Mouse (Mus musculus) liver, embryonic 15.5 days (tissue): ENCODE results near the gene 5330417C22Rik. TPM values are rescaled to one million over a fixed set of nuclear protein-coding genes. Genes with fewer than 3 reads are reported as not detected.
A peak's percentile ranks its signal among the peaks of the same experiment; 100 is the strongest.

Experiments used
- ATAC-seq: fragments of 200-750 bp; cut with Nextera tagmentation; 2 replicates; pipeline ENCODE4 v1.8.0; 2017; ENCODE audit warnings: moderate number of reproducible peaks, mild to moderate bottlenecking, moderate library complexity; ENCODE audit not compliant: insufficient read depth
- H3K27ac ChIP-seq: fragments of 300-500 bp; sonication (generic); replicated peaks from 2 replicates; pipeline ENCODE4 v1.5.1; 2015; ENCODE audit warnings: mild to moderate bottlenecking, inconsistent platforms
- H3K27me3 ChIP-seq: fragments of 300-500 bp; sonication (generic); 2 replicates; pipeline ENCODE4 v1.6.1; 2015; ENCODE audit warnings: mild to moderate bottlenecking, inconsistent platforms
- H3K36me3 ChIP-seq: fragments of 300-500 bp; sonication (generic); replicated peaks from 2 replicates; pipeline ENCODE4 v1.6.1; 2015; ENCODE audit warnings: moderate library complexity, mild to moderate bottlenecking, inconsistent platforms
- H3K4me1 ChIP-seq: fragments of 300-500 bp; sonication (generic); replicated peaks from 2 replicates; pipeline ENCODE4 v1.6.1; 2015; ENCODE audit warnings: inconsistent platforms
- H3K4me2 ChIP-seq: fragments of 300-500 bp; sonication (generic); 2 replicates; pipeline ENCODE4 v1.6.1; 2015; ENCODE audit warnings: moderate library complexity, mild to moderate bottlenecking, inconsistent platforms
- H3K4me3 ChIP-seq: fragments of 300-500 bp; sonication (generic); replicated peaks from 2 replicates; pipeline ENCODE4 v1.5.1; 2015; ENCODE audit warnings: mild to moderate bottlenecking, inconsistent platforms
- H3K9ac ChIP-seq: fragments of 300-500 bp; sonication (generic); 2 replicates; pipeline ENCODE4 v1.6.1; 2015; ENCODE audit warnings: moderate library complexity, mild to moderate bottlenecking, inconsistent platforms
- H3K9me3 ChIP-seq: fragments of 300-500 bp; sonication (generic); replicated peaks from 2 replicates; pipeline ENCODE4 v1.6.1; 2016; ENCODE audit warnings: inconsistent platforms
- WGBS: fragments of 180-500 bp; shearing (Covaris S2); methylation state at CpG from one replicate; pipeline ENCODE4 v1.1.7; 2015; ENCODE audit warnings: mixed read lengths; ENCODE audit not compliant: insufficient replicate concordance; 5-methylcytosine and 5-hydroxymethylcytosine counted together
- polyA plus RNA-seq: library from polyadenylated mRNA; unstranded; fragments of >200 nt; fragmentation: Nextera tagmentation; extraction: Ambion mirVana; gene quantifications from 2 replicates; pipeline ENCODE4 v1.2.1, GENCODE M21; 2015

Gene 5330417C22Rik
- polyA plus RNA-seq, 1 experiment from 2014 or later, result 0.26 TPM

DNA sequence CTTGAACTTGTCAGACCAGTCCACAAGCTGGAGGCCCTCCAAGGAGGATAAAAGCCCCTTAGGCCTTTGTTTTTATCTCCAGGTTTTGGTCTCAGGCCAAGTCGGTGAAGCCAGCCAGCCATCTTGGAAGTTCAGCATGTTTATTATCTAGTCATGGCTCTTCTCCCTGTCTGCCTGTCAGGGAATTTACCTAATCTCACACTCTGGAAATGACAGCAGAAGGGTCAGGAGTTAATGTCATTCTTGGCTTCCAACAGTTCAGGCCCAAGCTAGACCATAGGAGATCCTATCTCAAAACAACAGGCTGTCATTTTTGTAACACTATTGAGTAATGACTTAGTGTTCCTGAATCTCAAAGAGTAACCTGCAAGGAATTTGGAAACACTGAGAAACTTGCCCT, 82.2 kb downstream of the 5330417C22Rik start:
- Histone ChIP-seq H3K27me3 (no peaks in the 10 kb centered on the region; the same call in 1 of the 2 replicates), H3K4me3 (no peak overlapping the region), H3K27ac (no peak overlapping the region), H3K9me3 (no peaks in the 10 kb centered on the region), H3K4me1 (peaks cover 6% of the 10 kb centered on the region; the same call in 1 of the 2 replicates), H3K9ac (no peak overlapping the region), H3K36me3 (no peaks in the 10 kb centered on the region), H3K4me2 (no peak overlapping the region)
- ATAC-seq, result no peak
- WGBS, result 58% methylated on average over 1 of the region's 1 CpGs

DNA sequence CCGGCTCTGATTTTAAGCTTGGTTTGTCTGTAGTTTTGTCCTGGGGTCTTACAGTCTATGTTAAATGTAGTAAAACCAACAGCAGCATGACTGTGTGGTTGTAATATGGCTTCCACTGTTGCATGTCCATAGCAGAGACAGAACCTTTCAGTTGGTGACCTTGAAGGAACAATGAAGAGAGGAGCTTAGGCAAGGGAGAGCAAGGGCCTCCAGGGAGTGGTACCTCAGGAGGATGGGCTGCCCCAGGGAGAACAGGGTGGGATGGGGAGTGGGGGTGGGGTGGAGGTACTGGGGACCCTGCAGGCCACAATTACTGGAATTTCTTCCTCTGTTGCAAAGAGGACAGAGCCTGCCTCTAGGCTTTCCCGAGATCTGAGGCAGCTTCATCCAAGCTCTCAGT, 84.4 kb downstream of the 5330417C22Rik start:
- Histone ChIP-seq H3K36me3 (no peaks in the 10 kb centered on the region), H3K9me3 (no peaks in the 10 kb centered on the region), H3K27me3 (peaks cover 4% of the 10 kb centered on the region), H3K4me3 (no peak overlapping the region), H3K9ac (no peak overlapping the region), H3K27ac (no peak overlapping the region), H3K4me1 (no peaks in the 10 kb centered on the region), H3K4me2 (no peak overlapping the region)
- 62% methylated on average over 2 of the region's 2 CpGs for WGBS
- no peak for ATAC-seq

DNA sequence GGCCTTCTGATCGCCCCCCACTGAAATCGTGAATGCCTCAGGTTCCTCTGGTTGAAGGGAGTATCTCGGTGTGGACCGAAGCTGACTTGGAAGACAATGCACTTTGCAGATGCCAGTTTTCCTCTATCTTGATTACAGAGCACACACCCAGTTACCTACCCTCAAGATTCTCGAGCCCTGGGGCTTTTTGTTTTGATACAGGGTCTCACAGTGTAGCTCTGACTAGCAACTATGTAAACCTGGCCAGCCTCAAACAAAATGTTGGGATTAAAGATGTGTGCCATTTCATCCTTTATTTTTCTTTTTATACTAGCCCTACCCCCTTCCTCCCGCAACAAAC, 91.0 kb downstream of the 5330417C22Rik start:
- peak overlapping the region; percentile 78 for H3K4me3 ChIP-seq
- peaks cover 22% of the 10 kb centered on the region for H3K36me3 ChIP-seq
- peaks cover 4% of the 10 kb centered on the region; the same call in 1 of the 2 replicates for H3K27me3 ChIP-seq
- peak overlapping the region; percentile 64 for H3K27ac ChIP-seq
- H3K4me1 ChIP-seq, result peaks cover 33% of the 10 kb centered on the region
- peak; percentile 9 for ATAC-seq
- H3K4me2 ChIP-seq, result peak overlapping the region; percentile 73
- peak overlapping the region; percentile 76 for H3K9ac ChIP-seq
- 15% methylated on average over 6 of the region's 6 CpGs for WGBS
- no peaks in the 10 kb centered on the region for H3K9me3 ChIP-seq

DNA sequence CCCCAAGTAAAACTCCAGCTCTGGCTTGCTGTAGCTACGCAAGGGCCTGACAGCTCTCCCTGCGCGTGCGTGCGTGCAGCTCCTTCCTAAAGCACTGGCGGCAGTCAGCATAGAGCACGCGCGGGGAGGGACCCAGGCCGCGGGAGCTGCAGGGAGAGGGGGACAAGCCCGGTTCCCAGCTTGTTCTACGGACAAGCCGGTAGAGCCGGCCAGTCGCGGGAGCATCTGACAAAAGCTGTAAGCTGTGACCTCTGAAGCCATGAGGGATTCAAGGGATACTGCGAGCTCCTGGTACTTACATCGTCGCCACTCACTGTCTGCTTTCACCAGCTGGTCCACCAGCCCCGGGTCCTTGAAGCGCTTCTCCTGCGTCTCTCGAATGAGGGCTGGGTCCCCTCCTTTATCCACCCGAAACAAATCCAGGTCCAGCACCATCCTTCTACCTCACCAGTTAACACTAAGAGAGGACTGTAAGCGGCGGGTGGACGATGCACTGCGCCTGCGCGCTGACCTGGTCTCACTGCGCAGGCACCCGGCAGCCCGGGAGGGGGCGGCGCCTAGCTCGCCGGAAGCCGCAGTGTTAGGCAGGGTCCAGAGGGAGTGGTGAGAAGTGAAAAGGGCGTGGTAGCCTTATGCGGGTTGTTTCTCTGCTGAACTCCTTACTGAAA, 91.5 kb downstream of the 5330417C22Rik start, which contains the start of gene Sars:
Gene Sars (minus strand): TSS at position 512 of the 668 bp plus-strand sequence.
- WGBS, result under 1% methylated on average over 41 of the region's 41 CpGs
- peak within 1 kb of the TSS; percentile 76 for H3K9ac ChIP-seq
- H3K4me3 ChIP-seq, result peak within 1 kb of the TSS; percentile 78
- H3K36me3 ChIP-seq, result peaks cover 24% of the 10 kb centered on the region
- H3K4me2 ChIP-seq, result peak within 1 kb of the TSS; percentile 73
- peak within 1 kb of the TSS; percentile 82 for H3K27ac ChIP-seq
- peaks cover 4% of the 10 kb centered on the region; the same call in 1 of the 2 replicates for H3K27me3 ChIP-seq
- peaks cover 33% of the 10 kb centered on the region for H3K4me1 ChIP-seq
- no peaks in the 10 kb centered on the region for H3K9me3 ChIP-seq
- ATAC-seq, result peak; percentile 95

DNA sequence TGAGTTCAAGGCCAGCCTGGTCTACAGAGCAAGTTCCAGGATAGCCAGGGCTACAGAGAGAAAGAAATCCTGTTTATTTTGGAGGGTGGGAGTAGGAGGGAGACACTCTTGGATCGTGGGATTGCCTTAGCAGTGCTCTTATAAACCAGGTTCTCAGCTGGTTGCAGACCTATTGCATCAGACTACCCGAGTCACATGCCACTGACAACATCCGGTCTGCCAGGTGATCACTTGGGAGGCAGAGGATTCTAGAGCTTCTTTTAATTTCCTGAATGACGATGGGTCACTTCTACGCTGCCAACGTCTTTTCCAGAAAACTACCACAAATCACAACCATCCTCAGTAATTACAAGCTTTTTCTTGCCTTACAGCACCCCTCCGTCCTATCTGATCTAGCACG, 92.3 kb downstream of the 5330417C22Rik start:
- ATAC-seq, result peak; percentile 62
- WGBS, result 4% methylated on average over 8 of the region's 8 CpGs

DNA sequence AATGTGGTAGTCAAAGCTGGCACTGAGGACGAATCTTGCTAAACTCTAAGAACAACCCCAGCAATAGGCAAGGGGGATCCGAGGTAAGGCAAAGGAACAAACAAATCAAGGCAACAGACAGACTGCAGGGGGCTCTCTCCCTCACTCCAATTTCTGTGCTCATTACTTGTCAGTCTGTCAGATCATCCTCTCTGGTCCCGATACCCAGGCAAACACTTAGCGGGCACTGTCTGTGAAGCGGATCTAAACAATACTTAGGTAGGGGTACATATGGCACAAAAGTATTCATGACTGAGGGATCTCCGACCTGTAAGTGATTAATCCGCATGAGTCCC, 100.0 kb downstream of the 5330417C22Rik start:
- 80% methylated on average over 7 of the region's 7 CpGs for WGBS
- no peaks in the 10 kb centered on the region for H3K9me3 ChIP-seq
- no peak overlapping the region for H3K4me3 ChIP-seq
- 0 out of 2 replicates have a peak, but pooled peaks cover 6% of the 10 kb centered on the region for H3K4me1 ChIP-seq
- no peak overlapping the region for H3K9ac ChIP-seq
- H3K27me3 ChIP-seq, result no peaks in the 10 kb centered on the region
- no peak overlapping the region for H3K4me2 ChIP-seq
- no peak overlapping the region for H3K27ac ChIP-seq
- peaks cover 80% of the 10 kb centered on the region for H3K36me3 ChIP-seq
- ATAC-seq, result no peak

More for the DNA sequence above, 92.3 kb downstream of the 5330417C22Rik start:
- H3K4me1 ChIP-seq, result peaks cover 34% of the 10 kb centered on the region
- H3K4me3 ChIP-seq, result peak overlapping the region; percentile 78
- H3K4me2 ChIP-seq, result peak overlapping the region; percentile 73
- H3K9me3 ChIP-seq, result no peaks in the 10 kb centered on the region
- peak overlapping the region; percentile 76 for H3K9ac ChIP-seq
- peak overlapping the region; percentile 82 for H3K27ac ChIP-seq
- peaks cover 28% of the 10 kb centered on the region for H3K36me3 ChIP-seq
- peaks cover 4% of the 10 kb centered on the region; the same call in 1 of the 2 replicates for H3K27me3 ChIP-seq

DNA sequence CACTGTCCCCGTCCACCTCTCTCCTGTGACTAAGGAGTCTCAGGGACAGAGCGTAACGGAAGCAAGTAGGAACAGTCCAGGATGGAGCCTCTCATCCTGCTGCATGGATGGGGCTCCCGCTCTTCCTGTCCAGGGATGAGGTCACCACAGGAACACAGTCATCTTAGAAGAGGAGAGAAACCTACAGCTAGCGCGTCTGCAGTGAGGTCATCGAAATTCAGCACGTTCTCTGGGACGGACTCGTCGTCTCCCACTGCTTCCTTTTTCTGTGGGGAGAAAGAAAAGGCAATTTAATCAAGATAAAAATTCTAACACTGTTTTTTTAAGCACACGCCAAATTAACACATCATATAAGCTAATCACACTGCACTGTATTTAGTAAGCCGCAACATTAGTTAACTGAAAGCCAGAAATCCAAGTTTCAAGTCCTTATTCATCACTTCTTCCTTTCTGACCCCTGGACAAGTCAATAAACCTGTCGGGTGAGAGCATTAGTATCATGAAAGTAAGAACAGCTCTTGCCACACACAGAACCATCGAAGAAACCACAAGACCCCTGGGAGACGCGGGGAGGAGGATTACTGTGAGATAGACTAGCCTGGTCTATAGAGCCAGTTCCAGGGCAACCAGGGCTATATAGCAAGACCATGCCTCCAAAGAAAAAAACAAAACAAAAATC, 100.5 kb downstream of the 5330417C22Rik start:
- Histone ChIP-seq H3K27me3 (no peaks in the 10 kb centered on the region), H3K9me3 (no peaks in the 10 kb centered on the region), H3K4me3 (no peak overlapping the region), H3K27ac (no peak overlapping the region), H3K36me3 (peaks cover 80% of the 10 kb centered on the region), H3K9ac (no peak overlapping the region), H3K4me1 (0 out of 2 replicates have a peak, but pooled peaks cover 6% of the 10 kb centered on the region), H3K4me2 (no peak overlapping the region)
- WGBS, result 74% methylated on average over 17 of the region's 17 CpGs
- no peak; the same call in 1 of the 2 replicates for ATAC-seq

DNA sequence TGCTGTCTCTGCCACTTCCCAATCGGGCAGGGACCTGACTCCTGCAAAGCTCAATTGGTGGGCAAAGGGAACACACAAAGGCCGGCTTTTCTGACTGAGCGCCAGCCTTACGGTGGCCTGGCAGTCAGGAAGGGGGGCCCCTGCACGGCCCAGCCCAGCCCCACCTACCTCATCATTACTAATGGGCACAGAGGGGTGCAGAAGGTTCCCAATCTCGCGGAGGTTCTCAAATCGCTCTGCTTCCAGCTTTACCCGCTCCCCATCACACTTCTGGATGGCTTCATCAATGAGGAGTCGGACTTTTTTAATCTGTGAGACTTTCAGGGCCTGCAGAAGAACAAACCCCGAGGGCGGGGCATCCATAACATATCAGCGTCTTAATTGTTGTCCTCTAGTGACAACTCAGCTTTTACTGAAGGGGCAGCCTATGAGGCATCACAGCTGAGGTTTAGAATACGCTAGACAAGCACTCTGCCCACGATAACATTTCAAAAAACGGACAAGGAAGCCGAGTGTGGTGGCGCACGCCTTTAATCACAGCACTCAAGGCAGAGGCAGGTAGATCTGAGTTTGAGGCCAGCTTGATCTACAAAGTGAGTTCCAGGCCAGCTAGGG, 102.3 kb downstream of the 5330417C22Rik start:
- no peak overlapping the region for H3K9ac ChIP-seq
- 77% methylated on average over 19 of the region's 19 CpGs for WGBS
- no peak for ATAC-seq

DNA sequence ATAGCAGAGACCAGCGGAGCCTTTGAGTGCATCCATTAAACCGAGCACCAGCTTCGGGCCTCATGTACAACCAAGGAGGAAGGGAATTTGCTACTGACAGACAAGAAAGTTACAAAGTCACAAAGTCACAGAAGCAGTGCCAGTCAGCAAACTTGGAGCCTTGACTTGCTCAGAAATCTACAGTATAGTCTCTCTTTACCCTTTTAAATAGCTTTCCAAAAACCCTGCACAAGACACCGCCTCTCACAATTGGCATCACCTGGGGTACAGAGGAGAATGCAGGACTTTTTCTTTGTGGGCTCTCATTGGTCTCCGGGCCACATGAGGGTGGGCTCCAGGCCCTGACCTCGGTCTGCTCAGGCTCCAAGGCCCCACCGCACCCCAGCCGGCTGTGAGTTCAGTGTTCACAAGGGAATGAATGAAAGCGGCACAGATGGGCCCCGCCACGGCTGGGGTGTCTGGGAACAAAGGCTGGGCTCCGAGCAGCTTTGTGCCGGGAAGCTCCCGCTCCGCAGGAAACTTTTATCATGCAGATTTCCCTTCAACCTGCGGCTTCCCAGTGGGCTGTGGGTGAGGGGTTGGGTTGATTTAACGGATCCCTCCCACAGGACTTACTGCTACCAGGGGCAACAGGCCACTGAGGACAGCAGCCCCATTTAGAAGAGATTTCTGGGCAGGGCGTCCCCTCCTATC, 103.0 kb downstream of the 5330417C22Rik start:
- H3K27me3 ChIP-seq, result no peaks in the 10 kb centered on the region
- no peak overlapping the region for H3K4me3 ChIP-seq
- no peak overlapping the region for H3K27ac ChIP-seq
- H3K4me1 ChIP-seq, result no peaks in the 10 kb centered on the region
- no peak overlapping the region for H3K4me2 ChIP-seq
- H3K9me3 ChIP-seq, result no peaks in the 10 kb centered on the region
- peaks cover 94% of the 10 kb centered on the region for H3K36me3 ChIP-seq
- 85% methylated on average over 18 of the region's 18 CpGs for WGBS
- ATAC-seq, result no peak
- H3K9ac ChIP-seq, result no peak overlapping the region

More for the DNA sequence above, 102.3 kb downstream of the 5330417C22Rik start:
- Histone ChIP-seq H3K4me2 (no peak overlapping the region), H3K9me3 (no peaks in the 10 kb centered on the region), H3K4me1 (0 out of 2 replicates have a peak, but pooled peaks cover 4% of the 10 kb centered on the region), H3K27ac (no peak overlapping the region), H3K4me3 (no peak overlapping the region), H3K27me3 (no peaks in the 10 kb centered on the region), H3K36me3 (peaks cover 90% of the 10 kb centered on the region)

DNA sequence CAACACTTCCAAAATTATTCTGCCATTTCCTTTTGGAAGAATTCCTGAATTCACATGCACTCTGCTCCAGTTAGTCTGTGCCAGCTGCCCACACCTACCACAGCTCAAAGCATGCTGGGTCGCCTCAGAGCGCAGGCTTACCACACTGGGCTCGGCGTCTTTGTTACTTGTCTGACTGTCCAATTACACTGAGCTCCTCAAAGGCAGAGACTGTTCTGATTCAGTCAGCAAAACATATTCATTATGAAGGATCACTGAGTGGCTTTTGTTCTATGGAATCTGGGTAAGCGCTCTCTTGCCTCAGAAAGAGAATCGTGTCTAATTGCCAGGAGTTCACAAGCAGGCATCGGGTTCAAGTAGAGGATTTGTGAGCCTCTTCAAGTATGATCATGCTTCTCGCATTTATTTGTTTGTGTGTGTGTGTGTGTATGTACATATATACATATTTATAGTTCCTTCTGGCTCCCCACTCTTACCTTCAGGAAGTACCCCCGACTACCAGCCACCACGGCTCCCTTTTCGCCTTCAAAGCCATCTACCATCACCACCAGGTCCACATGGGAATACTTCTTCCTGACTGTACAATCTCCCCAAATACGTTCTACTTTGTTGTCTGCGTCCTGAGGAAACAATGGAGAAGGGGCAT, 103.7 kb downstream of the 5330417C22Rik start:
- no peak overlapping the region for H3K4me2 ChIP-seq
- H3K27ac ChIP-seq, result no peak overlapping the region
- H3K4me3 ChIP-seq, result no peak overlapping the region
- no peaks in the 10 kb centered on the region for H3K9me3 ChIP-seq
- no peak overlapping the region for H3K9ac ChIP-seq
- no peak for ATAC-seq
- no peaks in the 10 kb centered on the region for H3K4me1 ChIP-seq
- 89% methylated on average over 13 of the region's 13 CpGs for WGBS
- peaks cover 99% of the 10 kb centered on the region for H3K36me3 ChIP-seq
- no peaks in the 10 kb centered on the region for H3K27me3 ChIP-seq
